Mouse (Mus musculus) gastrocnemius, postnatal 14 days (tissue): Measurements from ENCODE around the gene Ifnk. TPM values are rescaled to one million over a fixed set of nuclear protein-coding genes. Genes with fewer than 3 reads are reported as not detected.

Source experiments
- DNase-seq: peaks from one replicate; pipeline ENCODE4 v3.0.0; 2021; ENCODE audit warnings: mixed read lengths
- intact Hi-C: fragments of 180-260 bp; cut with DNase I; formaldehyde crosslinking; loops from one replicate; pipeline ENCODE4 v1.15.1; 2025; ENCODE audit warnings: low total_unique reads
- long read RNA-seq, 2 experiments: library from polyadenylated mRNA; stranded (forward); transcript quantifications; one replicate each; pipeline ENCODE4 v2.0.0; 2021
- total RNA-seq, 2 experiments: library from RNA; stranded (reverse); gene quantifications; 2 replicates each; pipeline ENCODE4 v1.2.3; 2021

Ifnk gene
- not detected for total RNA-seq
- long read RNA-seq, experiment 1 = 0 reads
- long read RNA-seq, experiment 2 = 0 reads

GRCm38 (mm10) chr4:35151756-35152155 lies at the start of gene Ifnk:
Gene Ifnk, plus strand, starts transcription at chr4:35152056.
- no peak for DNase-seq
- intact Hi-C loops = no loop called here

GRCm38 (mm10) chr4:35105115-35105773 lies 46.6 kb upstream of the Ifnk start:
- no peak for DNase-seq
- intact Hi-C loops = no loop called here

- intact Hi-C loops = no loop called here
- DNase-seq = no peak
Measured at GRCm38 (mm10) chr4:35112452-35112851, 39.4 kb upstream of the Ifnk start.

GRCm38 (mm10) chr4:35113516-35114248 lies 38.2 kb upstream of the Ifnk start:
- intact Hi-C loops = no loop called here
- no peak for DNase-seq

- no peak for DNase-seq
- intact Hi-C loops = no loop called here
Measured at GRCm38 (mm10) chr4:35114950-35115349, 36.9 kb upstream of the Ifnk start.

DNA sequence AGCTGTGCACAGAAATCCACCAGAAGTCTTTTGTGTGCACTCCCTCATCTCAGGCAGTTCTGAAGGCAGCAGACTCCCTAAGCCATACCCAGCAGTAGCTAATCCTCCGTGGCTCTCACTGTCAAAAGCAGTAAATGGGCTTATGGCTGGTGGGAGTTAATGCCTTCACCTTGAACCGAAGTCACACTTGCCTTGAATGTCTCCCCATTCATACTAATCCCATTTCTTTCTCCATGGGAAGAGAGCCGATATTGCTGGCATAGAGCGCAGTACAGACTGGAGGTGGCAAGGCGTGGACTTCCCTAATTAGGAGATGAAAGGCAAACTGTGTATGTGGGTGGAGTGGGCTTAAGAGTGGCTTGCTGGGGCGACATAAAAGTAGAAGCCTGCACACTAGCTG lies 35.9 kb upstream of the Ifnk start:
- intact Hi-C loops = no loop called here
- no peak for DNase-seq

- intact Hi-C loops = no loop called here
- no peak for DNase-seq
Measured at GRCm38 (mm10) chr4:35117144-35117543, 34.7 kb upstream of the Ifnk start.

DNA sequence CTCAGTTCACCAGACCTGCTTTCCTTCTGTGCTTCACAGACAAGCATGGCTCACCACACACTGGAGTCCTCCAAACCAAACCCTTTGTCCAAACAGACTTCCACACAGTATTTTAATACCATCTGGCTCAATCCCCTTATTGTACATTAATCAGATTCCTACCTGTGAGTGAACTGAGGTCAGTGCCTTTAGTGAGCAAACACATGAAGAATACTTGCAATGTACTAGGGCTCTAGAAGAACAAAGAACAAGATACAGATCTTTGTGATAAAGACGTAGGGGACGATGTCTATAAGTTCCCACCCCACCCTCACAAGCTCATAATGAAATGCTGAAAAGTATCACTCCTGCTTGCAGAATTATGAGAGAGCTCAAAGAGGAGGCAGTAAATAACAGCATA lies 33.0 kb upstream of the Ifnk start:
- intact Hi-C loops = no loop called here
- no peak for DNase-seq

GRCm38 (mm10) chr4:35120159-35120558 lies 31.7 kb upstream of the Ifnk start:
- DNase-seq = no peak
- intact Hi-C loops = no loop called here

GRCm38 (mm10) chr4:35120575-35120974 lies 31.3 kb upstream of the Ifnk start:
- no peak for DNase-seq
- intact Hi-C loops = no loop called here

- DNase-seq = no peak
- intact Hi-C loops = no loop called here
Measured at GRCm38 (mm10) chr4:35121060-35121459, 30.8 kb upstream of the Ifnk start.

GRCm38 (mm10) chr4:35123087-35123486 lies 28.8 kb upstream of the Ifnk start:
- intact Hi-C loops = no loop called here
- DNase-seq = no peak

GRCm38 (mm10) chr4:35124027-35124426 lies 27.8 kb upstream of the Ifnk start:
- intact Hi-C loops = no loop called here
- no peak for DNase-seq

GRCm38 (mm10) chr4:35125299-35125777 lies 26.5 kb upstream of the Ifnk start:
- intact Hi-C loops = no loop called here
- DNase-seq = no peak

- no peak for DNase-seq
- intact Hi-C loops = no loop called here
Measured at GRCm38 (mm10) chr4:35126776-35127175, 25.1 kb upstream of the Ifnk start.

- no peak for DNase-seq
- intact Hi-C loops = no loop called here
Measured at GRCm38 (mm10) chr4:35127759-35128158, 24.1 kb upstream of the Ifnk start.

DNA sequence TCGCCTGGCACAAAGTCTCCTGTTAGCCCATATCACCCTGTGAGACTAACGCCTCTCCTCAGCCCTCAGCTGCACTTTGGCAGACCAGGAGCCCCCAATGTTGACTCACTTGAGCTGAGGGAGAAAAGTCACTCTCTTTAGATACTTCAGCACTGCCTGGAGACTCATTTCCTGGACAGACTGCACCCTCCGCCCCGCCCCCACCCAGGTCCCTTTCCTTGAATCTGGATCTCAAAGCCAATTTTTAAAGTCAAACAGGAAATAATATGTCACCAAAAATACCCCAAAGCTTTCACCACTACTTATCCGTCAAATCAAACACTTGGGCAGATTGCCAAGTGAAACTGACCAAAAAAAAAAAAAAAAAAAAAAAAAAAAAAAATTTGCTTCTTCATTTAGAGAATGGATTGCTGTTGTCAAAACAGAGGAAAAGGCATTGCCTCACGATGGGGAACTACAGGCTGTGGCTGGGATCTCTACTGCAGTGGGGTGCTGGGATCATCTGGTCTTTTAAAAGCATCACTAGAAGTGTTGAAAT lies 21.4 kb upstream of the Ifnk start:
- intact Hi-C loops = no loop called here
- no peak for DNase-seq

DNA sequence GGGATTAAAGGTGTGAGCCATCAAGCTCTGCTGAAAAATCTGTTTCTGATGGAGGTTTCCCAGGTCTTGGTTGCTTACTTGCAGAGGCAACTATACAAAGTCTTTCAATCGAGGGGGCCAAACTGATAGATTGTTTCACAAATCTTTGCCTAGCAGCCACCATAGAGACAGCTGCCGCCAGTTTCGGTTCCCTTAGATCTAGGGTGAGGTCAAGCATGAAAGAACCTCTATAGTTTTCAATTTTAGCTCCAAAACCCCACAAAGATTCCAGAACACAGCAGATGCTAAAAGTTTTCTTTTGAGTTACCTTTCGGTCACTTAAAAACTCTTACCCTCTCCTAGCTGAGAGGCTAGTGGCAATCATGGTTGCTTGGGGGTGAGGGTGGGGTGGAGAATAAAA lies 20.3 kb upstream of the Ifnk start:
- DNase-seq = no peak
- intact Hi-C loops = no loop called here

DNA sequence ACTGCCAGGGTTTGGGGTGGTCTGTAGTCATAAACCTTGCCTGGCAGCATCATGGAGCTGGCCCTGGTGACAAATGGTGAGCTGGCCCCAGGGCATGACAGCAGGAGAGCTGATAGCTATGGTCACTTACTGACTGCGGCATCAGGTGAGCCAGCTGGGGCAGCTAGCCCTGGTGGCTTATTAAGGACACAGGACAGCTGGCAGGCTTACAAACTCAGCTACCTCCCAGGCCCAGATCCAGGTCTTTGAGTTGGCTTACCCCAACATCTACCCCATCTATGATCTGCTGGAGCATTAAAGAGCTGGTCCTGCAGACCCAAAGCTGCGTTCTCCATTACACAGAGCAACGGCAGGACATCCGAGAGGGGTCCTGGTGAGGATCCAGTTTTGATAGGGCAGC lies 18.4 kb upstream of the Ifnk start:
- no peak for DNase-seq
- intact Hi-C loops = no loop called here

DNA sequence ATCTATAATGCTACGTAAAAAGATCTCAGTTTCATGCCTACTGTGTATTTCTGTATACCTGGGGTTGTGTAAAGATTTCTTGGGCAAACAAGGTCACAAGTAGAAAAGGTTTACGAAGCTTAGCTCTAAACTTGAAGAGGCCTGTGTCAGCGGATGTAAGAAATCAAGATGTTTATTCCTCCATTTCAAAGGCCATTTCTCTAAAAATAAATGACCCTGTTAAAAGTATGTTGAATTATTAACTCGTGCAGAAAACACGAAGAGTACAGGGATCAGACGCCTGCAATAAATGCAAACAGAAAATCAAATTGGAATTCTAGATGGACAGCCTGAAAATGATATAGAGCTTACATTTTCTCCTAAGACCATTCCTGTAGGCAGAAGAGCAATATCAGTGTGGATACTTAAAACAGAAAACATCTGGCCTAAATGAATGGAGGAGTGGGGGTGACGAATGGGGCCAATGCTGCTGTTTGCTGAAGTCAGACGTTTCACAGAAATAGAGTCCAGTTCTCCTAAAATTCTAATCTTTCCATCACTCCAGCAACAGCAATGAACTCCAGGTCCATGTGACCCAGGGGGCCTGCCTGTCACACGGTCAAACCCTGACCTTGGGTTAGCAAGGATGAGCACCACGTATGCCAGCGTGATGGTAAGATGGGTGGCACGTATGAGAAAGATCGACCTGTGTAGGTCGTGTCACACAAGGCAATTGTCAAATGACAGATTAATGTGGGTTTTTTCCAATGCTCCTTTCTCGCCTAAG lies 16.8 kb upstream of the Ifnk start:
- intact Hi-C loops = no loop called here

More for the DNA sequence above, 16.8 kb upstream of the Ifnk start:
- DNase-seq = no peak
